Mouse (Mus musculus): ENCODE data around the gene Olfr954.

Olfr954 gene

DNA sequence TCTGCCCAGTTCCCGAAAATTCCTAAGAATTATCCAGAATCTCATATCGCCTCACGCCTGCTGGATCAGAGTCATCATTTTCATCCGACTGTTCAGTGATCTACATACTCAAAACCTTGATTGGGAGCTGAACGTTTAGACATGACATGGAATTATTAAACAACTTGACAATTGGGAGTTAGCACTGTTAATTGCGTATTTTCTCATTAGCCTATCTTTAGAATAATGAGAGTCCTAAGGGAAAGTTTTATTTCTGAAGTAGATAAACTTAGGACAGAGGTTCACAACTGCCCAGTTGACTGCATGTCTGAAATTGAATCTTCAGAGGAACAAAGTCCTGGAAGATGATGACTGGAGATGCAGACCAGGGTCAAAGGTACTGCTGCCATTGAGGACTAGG, at the start of gene Olfr954:
Olfr954 (plus strand) TSS at position 301 of the 400 bp plus-strand sequence.
- in situ Hi-C loops (cut with MboI, MseI): no loop called here

DNA sequence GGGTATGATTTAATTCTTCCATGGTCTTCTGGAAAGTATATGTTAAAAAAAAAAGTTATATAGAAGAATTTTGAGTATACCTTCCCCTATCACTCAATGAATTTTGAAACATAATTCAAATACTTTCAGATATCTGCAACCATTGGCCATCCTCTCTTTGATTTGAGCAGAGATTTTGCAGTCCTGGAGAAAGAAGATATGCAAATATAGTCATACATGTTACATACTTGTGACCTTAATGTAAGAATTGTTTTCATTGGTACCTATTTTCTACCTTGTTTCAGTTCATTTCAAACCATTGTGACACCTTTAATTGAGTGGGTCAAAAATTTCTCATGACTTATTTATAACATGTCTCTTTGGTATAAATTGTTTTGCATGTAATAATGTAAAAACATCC, 29.5 kb upstream of the Olfr954 start, which contains the start of gene Olfr952:
Olfr952 (minus strand) TSS at position 101 of the 400 bp plus-strand sequence.
- in situ Hi-C loops (cut with MboI, MseI): no loop called here

DNA sequence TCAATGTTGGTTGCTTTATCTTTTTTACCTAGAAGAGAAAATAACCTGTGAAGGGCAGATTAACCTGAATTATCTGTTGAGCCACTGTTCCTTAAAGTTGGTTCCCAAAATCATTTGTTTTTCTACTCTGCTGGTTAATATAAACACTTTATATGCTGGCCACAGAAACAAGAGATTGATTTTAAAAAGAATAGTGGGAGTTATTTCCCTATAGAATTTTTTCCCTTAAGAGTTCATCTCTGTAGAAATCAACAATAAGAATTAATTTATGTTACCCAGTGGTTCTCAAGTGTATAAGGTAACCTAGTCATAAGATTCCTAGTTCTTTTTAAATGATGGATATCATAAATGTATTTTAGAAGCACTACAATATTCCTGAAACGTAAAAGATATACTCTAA, 15.3 kb downstream of the Olfr954 start, which contains the start of gene Olfr955:
Olfr955 (minus strand) TSS at position 101 of the 400 bp plus-strand sequence.
- in situ Hi-C loops (cut with MboI, MseI): no loop called here

DNA sequence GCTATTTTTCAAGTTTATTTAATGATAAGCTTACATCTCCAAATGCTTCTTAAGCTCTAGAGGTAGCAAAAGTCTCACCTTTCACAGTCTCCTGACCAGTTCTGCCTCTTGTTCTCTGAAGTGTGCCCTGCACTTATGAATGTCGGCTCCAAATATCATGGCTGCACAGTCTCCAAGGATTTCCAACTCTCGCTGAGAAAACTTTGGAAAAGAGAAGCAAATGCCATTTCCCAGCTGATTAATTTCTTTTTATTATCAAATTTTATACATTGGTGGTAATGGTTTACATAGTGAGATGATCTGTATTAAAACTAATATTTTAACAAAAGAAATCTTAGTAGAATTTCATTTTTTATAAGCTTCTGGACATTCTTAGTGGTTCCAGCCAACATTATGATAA, 37.4 kb downstream of the Olfr954 start, which contains the start of gene Olfr44:
Olfr44 (minus strand) TSS at position 101 of the 400 bp plus-strand sequence.
- in situ Hi-C loops (cut with MboI, MseI): no loop called here

DNA sequence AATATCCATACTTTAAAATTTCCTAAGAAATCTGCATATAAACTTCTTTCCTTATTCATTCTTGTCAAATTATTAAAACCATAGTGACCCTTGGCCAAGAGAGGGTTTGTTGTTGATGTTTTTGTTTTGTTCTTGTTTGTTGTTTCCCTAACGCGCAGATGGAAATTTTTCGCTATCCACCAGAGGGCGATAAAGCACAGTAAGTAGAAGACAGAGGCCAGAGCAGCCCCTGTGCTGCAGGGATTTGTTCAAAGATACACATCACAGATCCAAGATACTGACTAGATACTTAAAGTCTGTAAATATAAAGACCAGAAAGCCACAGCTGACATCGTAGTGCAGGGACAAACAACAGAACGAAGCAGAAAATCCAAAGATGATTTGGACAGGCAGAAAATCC, 52.5 kb downstream of the Olfr954 start:
- in situ Hi-C loops (cut with MboI, MseI): no loop called here

DNA sequence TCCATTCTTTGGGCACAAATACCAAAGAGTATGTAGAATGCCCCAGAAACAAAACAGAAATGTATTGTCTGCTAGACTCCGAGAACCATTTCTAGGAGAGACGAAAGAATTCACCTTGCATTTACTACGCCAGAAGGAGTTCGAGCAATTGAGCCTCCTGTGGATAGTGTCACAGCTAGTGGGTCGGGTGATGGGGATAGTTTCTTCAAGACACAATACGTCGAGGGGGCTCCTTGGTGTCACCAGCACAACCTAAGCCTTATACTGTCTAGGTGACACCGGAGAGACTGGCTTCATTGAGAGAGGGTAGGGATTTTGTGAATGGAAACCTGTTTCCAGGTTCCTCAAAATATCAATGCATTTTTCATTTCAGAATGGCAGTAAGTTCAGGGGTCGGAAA, 52.9 kb downstream of the Olfr954 start:
- in situ Hi-C loops (cut with MboI, MseI): no loop called here
